Mouse (Mus musculus) embryonic stem cell, embryonic (primary cell): ENCODE data around the gene Ddx25.

Experiments used
- CTCF ChIA-PET, 4 experiments: fragments of 300-600 bp in 2 of 4; fragments of 350-600 bp in 2 of 4; sonication (Branson Sonifier 250); formaldehyde crosslinking; loops; one replicate each; lab custom pipeline; 2022; ENCODE audit warnings: inconsistent platforms in 2 of 4; lab: Charles Lee
- POLR2A ChIA-PET, 4 experiments: fragments of 300-600 bp in 2 of 4; fragments of 350-600 bp in 2 of 4; sonication (Branson Sonifier 250); formaldehyde crosslinking; loops; one replicate each; lab custom pipeline; 2022; ENCODE audit warnings: antibody characterized with exemption in 4 of 4, inconsistent platforms in 1 of 4; lab: Charles Lee

Ddx25 gene

DNA sequence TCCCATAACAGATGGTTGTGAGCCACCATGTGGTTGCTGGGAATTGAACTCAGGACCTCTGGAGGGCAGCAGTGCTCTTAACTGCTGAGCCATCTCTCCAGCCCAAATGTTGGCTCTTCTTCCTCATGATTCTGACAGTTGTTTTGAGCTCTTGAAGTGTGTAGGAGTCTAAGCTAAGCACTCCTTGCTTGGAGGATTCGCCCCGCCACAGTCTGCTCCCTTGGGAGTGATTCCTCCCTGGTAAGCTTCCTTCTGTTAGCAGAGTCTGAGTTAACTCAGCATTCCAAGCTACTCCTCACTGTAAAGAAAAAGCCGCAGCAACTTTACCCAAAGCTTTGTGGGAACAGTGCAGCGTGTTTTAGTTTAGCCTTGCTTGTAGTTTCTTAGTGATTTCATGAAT lies 69.8 kb downstream of the Ddx25 start:
- POLR2A ChIA-PET: interaction anchor here in 1 of 4 experiments (1.4 to 2.3 kb wide), 5 partner anchors 9 to 67 kb away, joined by 3 to 6 read pairs (median 5); partner anchors contain the start of gene Cdon
- CTCF ChIA-PET: interaction anchor here in 1 of 4 experiments (0.8 kb wide), 1 partner anchor 46 kb away, joined by 4 read pairs; no protein-coding TSS in a partner anchor
